Mouse (Mus musculus): ENCODE data around the gene Ntm. TPM values are rescaled to one million over a fixed set of nuclear protein-coding genes. Genes with fewer than 3 reads are reported as not detected.
A peak's percentile ranks its signal among the peaks of the same experiment; 100 is the strongest.

Gene Ntm
- polyA plus RNA-seq, 1 experiment from 2014 or later, result 0.76 TPM

GRCm38 (mm10) chr9:29165731-29166130 is 797.2 kb downstream of the Ntm start:
- Histone ChIP-seq H3K4me3 (ENCODE audit: low read depth, low read length) (no peak overlapping the region), H3K36me3 (ENCODE audit: insufficient read depth, low read length) (no peaks in the 10 kb centered on the region), H3K9ac (replicated peaks; ENCODE audit: low read depth) (no peak overlapping the region), H3K4me2 (replicated peaks; ENCODE audit: low read depth, low read length) (no peak overlapping the region), H3K9me3 (ENCODE audit: low read length) (no peaks in the 10 kb centered on the region), H3K27me3 (replicated peaks; ENCODE audit: insufficient read depth, low read length) (no peaks in the 10 kb centered on the region), H3K27ac (ENCODE audit: low read length) (no peak overlapping the region), H3K4me1 (ENCODE audit: insufficient read depth, low read depth, low read length) (no peaks in the 10 kb centered on the region)
- ATAC-seq, result no peak
- no peak for TF ChIP-seq EP300 (IDR thresholded peaks at IDR 0.05)
- TF ChIP-seq CTCF (IDR thresholded peaks at IDR 0.05), result no peak
- no peak for DNase-seq (ENCODE audit: low spot score)
- WGBS, result 65% methylated on average over 2 of the region's 2 CpGs

GRCm38 (mm10) chr9:29161059-29161642 is 801.8 kb downstream of the Ntm start:
- no peak overlapping the region for H3K9ac ChIP-seq (replicated peaks; ENCODE audit: low read depth)
- WGBS, result 26% methylated on average over 7 of the region's 7 CpGs
- DNase-seq (ENCODE audit: low spot score), result no peak

GRCm38 (mm10) chr9:29145901-29146300 is 817.0 kb downstream of the Ntm start:
- no peaks in the 10 kb centered on the region for H3K9me3 ChIP-seq (ENCODE audit: low read length)
- ATAC-seq (0 out of 2 replicates have a peak, but pooled peaks have one; percentile 35), DNase-seq (ENCODE audit: low spot score) (peak; percentile 72)
- TF ChIP-seq CTCF (IDR thresholded peaks at IDR 0.05), result no peak
- TF ChIP-seq EP300 (IDR thresholded peaks at IDR 0.05), result no peak
- WGBS, result 14% methylated on average over 4 of the region's 4 CpGs
- no peak overlapping the region for H3K27ac ChIP-seq (ENCODE audit: low read length)
- H3K4me2 ChIP-seq (replicated peaks; ENCODE audit: low read depth, low read length), result no peak overlapping the region
- H3K36me3 ChIP-seq (ENCODE audit: insufficient read depth, low read length), result no peaks in the 10 kb centered on the region
- H3K9ac ChIP-seq (replicated peaks; ENCODE audit: low read depth), result no peak overlapping the region
- H3K4me1 ChIP-seq (ENCODE audit: insufficient read depth, low read depth, low read length), result no peaks in the 10 kb centered on the region
- no peaks in the 10 kb centered on the region for H3K27me3 ChIP-seq (replicated peaks; ENCODE audit: insufficient read depth, low read length)
- no peak overlapping the region for H3K4me3 ChIP-seq (ENCODE audit: low read depth, low read length)

More at GRCm38 (mm10) chr9:29161059-29161642, 801.8 kb downstream of the Ntm start:
- Histone ChIP-seq H3K36me3 (ENCODE audit: insufficient read depth, low read length) (no peaks in the 10 kb centered on the region), H3K27me3 (replicated peaks; ENCODE audit: insufficient read depth, low read length) (no peaks in the 10 kb centered on the region), H3K4me3 (ENCODE audit: low read depth, low read length) (no peak overlapping the region), H3K9me3 (ENCODE audit: low read length) (no peaks in the 10 kb centered on the region), H3K4me1 (ENCODE audit: insufficient read depth, low read depth, low read length) (no peaks in the 10 kb centered on the region), H3K27ac (ENCODE audit: low read length) (no peak overlapping the region), H3K4me2 (replicated peaks; ENCODE audit: low read depth, low read length) (no peak overlapping the region)
- TF ChIP-seq CTCF (IDR thresholded peaks at IDR 0.05), result no peak
- no peak for TF ChIP-seq EP300 (IDR thresholded peaks at IDR 0.05)
- ATAC-seq, result no peak

- Histone ChIP-seq H3K36me3 (ENCODE audit: insufficient read depth, low read length) (no peaks in the 10 kb centered on the region), H3K27ac (ENCODE audit: low read length) (no peak overlapping the region), H3K9me3 (ENCODE audit: low read length) (no peaks in the 10 kb centered on the region), H3K9ac (replicated peaks; ENCODE audit: low read depth) (no peak overlapping the region), H3K4me1 (ENCODE audit: insufficient read depth, low read depth, low read length) (no peaks in the 10 kb centered on the region), H3K4me3 (ENCODE audit: low read depth, low read length) (no peak overlapping the region), H3K4me2 (replicated peaks; ENCODE audit: low read depth, low read length) (no peak overlapping the region), H3K27me3 (replicated peaks; ENCODE audit: insufficient read depth, low read length) (no peaks in the 10 kb centered on the region)
- DNase-seq (ENCODE audit: low spot score), result no peak
- 85% methylated on average over 4 of the region's 4 CpGs for WGBS
- no peak for ATAC-seq
- no peak for TF ChIP-seq EP300 (IDR thresholded peaks at IDR 0.05)
- no peak for TF ChIP-seq CTCF (IDR thresholded peaks at IDR 0.05)
These were observed 826.9 kb downstream of the Ntm start for GRCm38 (mm10) chr9:29136039-29136438.

- no peaks in the 10 kb centered on the region for H3K36me3 ChIP-seq (ENCODE audit: insufficient read depth, low read length)
- H3K4me2 ChIP-seq (replicated peaks; ENCODE audit: low read depth, low read length), result no peak overlapping the region
- ATAC-seq (no peak), DNase-seq (ENCODE audit: low spot score) (no peak)
- H3K9me3 ChIP-seq (ENCODE audit: low read length), result no peaks in the 10 kb centered on the region
- no peak overlapping the region for H3K9ac ChIP-seq (replicated peaks; ENCODE audit: low read depth)
- no peaks in the 10 kb centered on the region for H3K4me1 ChIP-seq (ENCODE audit: insufficient read depth, low read depth, low read length)
- H3K27me3 ChIP-seq (replicated peaks; ENCODE audit: insufficient read depth, low read length), result no peaks in the 10 kb centered on the region
- no peak overlapping the region for H3K27ac ChIP-seq (ENCODE audit: low read length)
- TF ChIP-seq EP300 (IDR thresholded peaks at IDR 0.05) (no peak), CTCF (IDR thresholded peaks at IDR 0.05) (no peak)
- H3K4me3 ChIP-seq (ENCODE audit: low read depth, low read length), result no peak overlapping the region
- WGBS, result 75% methylated on average over 5 of the region's 5 CpGs
These were observed 832.1 kb downstream of the Ntm start for GRCm38 (mm10) chr9:29130717-29131292.

GRCm38 (mm10) chr9:29130316-29130715 is 832.6 kb downstream of the Ntm start:
- Histone ChIP-seq H3K27me3 (replicated peaks; ENCODE audit: insufficient read depth, low read length) (no peaks in the 10 kb centered on the region), H3K9me3 (ENCODE audit: low read length) (no peaks in the 10 kb centered on the region), H3K9ac (replicated peaks; ENCODE audit: low read depth) (no peak overlapping the region), H3K4me2 (replicated peaks; ENCODE audit: low read depth, low read length) (no peak overlapping the region), H3K27ac (ENCODE audit: low read length) (no peak overlapping the region), H3K4me1 (ENCODE audit: insufficient read depth, low read depth, low read length) (no peaks in the 10 kb centered on the region), H3K36me3 (ENCODE audit: insufficient read depth, low read length) (no peaks in the 10 kb centered on the region), H3K4me3 (ENCODE audit: low read depth, low read length) (no peak overlapping the region)
- no peak for ATAC-seq
- no peak for DNase-seq (ENCODE audit: low spot score)
- no peak for TF ChIP-seq CTCF (IDR thresholded peaks at IDR 0.05)
- TF ChIP-seq EP300 (IDR thresholded peaks at IDR 0.05), result no peak
- 52% methylated on average over 4 of the region's 4 CpGs for WGBS
